Mouse (Mus musculus) common myeloid progenitor, adult 5-6 weeks (primary cell): ENCODE measurements around the gene Rgs9bp. TPM values are rescaled to one million over a fixed set of nuclear protein-coding genes. Genes with fewer than 3 reads are reported as not detected.
A peak's percentile ranks its signal among the peaks of the same experiment; 100 is the strongest.

ENCODE experiments used
- ATAC-seq: replicated peaks from 2 replicates; pipeline ENCODE4 v1.8.0; 2016; ENCODE audit warnings: low read depth, mild to moderate bottlenecking, moderate TSS enrichment, inconsistent platforms; ENCODE audit not compliant: poor library complexity, severe bottlenecking
- total RNA-seq: library from RNA; stranded (forward); fragments of 200-1000, 187-1606 nt; gene quantifications from 2 replicates; pipeline ENCODE4 v1.2.3, GENCODE M21; 2017

Gene Rgs9bp
- total RNA-seq, result 1.4 and 2.1 TPM in 2 replicates

DNA sequence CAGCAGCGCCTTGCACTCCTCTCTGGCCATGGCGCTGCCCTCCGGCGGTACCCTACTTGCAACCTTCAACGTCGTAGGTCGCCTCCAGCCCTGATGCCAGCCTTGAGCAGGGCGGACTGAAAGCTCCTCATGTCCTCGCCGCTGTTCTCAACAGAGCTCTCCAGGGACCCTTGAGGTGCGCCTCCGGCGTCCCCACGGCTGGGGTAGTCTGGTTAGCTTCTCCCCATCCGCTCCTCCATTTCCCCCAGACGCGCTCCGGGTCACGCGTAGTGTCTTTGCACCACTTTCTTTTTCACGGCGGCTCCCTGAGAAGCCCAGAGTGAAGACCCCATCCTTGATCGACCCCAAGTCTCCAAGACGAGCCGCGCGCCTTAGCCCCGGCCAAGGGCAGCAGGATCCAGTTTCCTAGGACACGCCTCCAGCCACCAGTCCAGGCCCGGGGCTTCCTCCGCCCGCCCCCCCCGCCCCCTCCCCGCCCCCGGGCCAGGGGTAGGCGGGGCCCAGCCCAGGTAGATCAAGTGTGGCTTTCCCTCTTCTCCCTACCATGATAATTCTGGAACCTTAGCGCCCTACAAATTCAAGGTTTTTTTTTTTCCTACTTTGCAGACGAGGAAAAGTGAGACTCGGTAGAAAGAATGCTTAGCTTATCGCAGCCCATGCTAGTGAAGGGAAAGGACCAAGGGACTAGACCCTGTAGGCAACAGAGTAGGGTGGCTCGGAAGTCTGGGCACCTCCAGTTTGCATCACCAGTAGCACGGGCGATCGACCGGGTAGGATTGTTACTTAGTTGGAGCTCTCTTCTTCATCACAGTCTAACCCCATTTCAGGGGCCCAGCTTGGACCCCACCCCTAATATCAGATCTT is at the start of gene Rgs9bp:
TSS of gene Rgs9bp (minus strand) at position 392 of the 864 bp plus-strand sequence.
- ATAC-seq, result peak; percentile 23

GRCm38 (mm10) chr7:35628496-35628895 is 43.1 kb upstream of the Rgs9bp start:
- ATAC-seq, result peak; percentile 65; the same call in 1 of the 2 replicates

DNA sequence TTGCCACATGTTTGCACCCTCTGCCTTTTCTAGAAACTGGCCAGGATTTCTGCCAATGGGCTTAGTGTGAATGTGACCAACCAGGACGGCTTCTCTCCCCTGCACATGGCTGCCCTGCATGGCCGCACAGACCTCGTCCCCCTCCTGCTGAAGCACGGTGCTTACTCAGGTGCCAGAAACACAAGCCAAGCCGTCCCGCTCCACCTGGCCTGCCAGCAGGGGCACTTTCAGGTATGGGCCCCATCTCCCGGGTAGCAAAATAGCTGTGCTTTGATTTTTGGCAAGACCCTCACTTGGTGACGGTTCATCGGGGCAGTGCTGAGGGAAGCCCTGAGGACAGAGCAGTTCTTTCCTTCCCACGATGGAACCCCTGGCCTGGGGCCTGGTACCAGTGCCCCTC is 42.0 kb upstream of the Rgs9bp start:
- ATAC-seq, result no peak

DNA sequence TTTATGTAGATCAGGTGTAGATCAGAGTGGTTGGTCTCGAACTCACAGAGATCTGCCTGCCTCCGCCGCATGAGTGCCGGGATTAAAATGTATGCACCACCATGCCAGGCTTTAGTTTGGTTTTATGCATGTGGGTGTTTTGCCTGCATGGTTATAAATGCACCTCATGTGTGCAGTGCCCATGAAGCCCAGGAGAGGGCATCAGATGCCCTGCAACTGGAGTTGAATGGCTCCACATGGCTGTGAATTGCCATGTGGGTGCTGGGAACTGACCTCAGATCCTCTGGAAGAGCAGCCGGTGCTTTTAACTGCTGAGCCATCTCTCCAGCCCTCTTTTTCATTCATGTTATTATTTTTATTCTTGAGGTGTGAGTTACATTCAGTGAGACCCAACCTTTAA is 40.7 kb upstream of the Rgs9bp start:
- ATAC-seq, result no peak

GRCm38 (mm10) chr7:35622626-35623025 is 37.2 kb upstream of the Rgs9bp start:
- ATAC-seq, result no peak

GRCm38 (mm10) chr7:35617513-35617912 is 32.1 kb upstream of the Rgs9bp start:
- ATAC-seq, result no peak

GRCm38 (mm10) chr7:35609245-35609644 is 23.9 kb upstream of the Rgs9bp start:
- peak; percentile 79 for ATAC-seq

DNA sequence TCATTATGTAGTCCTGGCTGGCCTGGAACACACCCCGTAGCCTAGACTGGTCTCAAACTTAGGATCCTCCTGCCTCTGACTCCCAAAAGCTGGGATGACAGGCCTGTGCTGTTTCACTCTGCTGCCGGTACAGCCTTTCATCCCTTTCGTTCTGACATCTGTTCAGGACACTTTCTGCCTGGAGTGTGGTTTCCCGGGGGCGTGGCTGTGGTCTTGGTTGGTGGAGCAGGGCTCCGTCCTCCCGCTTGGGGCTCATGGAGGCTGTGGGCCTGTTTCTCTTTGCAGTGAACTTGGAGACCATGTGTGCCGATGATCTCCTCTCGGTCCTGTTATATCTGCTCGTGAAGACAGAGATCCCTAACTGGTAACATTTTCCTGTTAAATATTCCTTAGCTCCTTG is 21.4 kb upstream of the Rgs9bp start:
- ATAC-seq, result peak; percentile 91

GRCm38 (mm10) chr7:35602766-35603165 is 17.4 kb upstream of the Rgs9bp start:
- ATAC-seq, result no peak

GRCm38 (mm10) chr7:35601106-35601505 is 15.7 kb upstream of the Rgs9bp start:
- peak; percentile 18; the same call in 1 of the 2 replicates for ATAC-seq

DNA sequence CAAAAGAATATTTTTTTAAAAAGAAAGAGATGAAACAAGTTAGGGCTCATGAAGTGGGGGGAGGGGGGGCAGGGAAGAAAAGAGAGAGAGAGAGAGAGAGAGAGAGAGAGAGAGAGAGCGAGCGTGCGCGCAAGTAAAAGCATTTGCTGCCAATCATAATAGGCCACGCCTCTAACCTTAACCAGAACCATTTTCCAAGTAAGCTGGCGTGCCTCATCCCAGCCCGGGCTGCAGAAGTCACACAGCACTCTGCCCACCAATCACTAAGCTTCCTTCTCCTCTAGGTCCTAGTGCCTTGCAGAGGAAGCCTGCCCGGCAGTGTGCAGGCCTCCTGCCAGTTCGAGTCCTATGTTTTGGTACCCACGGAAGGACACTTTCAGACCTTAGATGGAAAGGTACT is 14.6 kb upstream of the Rgs9bp start:
- ATAC-seq, result no peak

DNA sequence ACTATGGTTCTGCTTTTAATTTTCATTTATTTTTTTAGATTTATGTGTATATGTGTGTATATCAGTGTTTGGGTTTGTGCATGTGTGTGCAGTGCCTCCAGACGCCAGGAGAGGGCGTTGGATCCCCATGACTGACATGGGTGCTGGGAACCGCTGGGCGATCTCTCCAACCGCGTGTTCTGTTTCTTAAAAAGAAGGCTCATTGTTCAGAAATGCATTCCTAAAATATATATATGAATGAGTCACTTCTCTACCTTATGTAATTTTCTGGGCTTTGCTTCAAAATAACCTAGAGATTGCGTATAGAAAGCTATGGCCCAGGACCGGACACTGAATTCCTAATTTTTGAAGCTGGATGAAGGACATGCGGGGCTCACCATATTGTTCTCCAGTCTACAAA is 14.1 kb upstream of the Rgs9bp start:
- no peak for ATAC-seq

GRCm38 (mm10) chr7:35594311-35594710 is 8.9 kb upstream of the Rgs9bp start:
- ATAC-seq, result no peak

- no peak for ATAC-seq
Measured at GRCm38 (mm10) chr7:35590731-35591191, 5.4 kb upstream of the Rgs9bp start.

GRCm38 (mm10) chr7:35589485-35589884 is 4.1 kb upstream of the Rgs9bp start:
- no peak for ATAC-seq

DNA sequence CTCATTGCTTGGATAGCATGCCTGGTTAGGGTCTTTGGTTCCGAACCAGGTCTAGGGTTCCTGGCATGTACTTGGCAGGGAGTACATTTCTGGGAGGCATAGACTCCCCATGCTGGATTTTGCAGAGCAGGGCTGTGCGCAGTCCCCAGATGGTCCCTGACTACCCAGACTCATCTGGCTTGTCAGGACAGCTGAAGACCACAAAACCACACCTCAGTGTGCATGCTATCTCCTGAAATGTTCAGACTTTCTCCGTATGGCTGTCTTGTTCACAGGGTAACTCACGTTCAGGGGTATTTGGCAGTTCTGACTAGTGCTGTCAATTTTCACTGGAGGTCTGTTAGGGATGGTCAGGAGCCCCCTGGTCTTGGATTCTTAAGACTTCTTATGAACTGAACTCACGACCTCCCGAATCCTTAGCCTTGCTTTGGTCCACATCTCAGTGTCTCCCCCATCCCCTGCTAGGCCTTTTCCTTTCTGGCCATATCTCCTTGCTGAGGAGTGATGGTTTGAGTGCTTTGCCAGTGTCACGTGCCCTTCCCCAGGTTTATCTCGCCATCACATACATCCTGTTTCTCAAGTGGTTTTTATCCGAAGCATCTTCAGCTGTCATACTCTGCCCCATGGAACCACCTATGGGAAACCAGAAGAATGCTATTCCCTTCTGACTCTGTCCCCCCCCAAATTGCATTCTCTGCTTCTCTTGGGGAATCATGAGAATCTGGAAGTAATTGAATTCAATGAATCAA is 3.5 kb upstream of the Rgs9bp start:
- peak; percentile 28 for ATAC-seq

GRCm38 (mm10) chr7:35587728-35588127 is 2.3 kb upstream of the Rgs9bp start:
- no peak for ATAC-seq

DNA sequence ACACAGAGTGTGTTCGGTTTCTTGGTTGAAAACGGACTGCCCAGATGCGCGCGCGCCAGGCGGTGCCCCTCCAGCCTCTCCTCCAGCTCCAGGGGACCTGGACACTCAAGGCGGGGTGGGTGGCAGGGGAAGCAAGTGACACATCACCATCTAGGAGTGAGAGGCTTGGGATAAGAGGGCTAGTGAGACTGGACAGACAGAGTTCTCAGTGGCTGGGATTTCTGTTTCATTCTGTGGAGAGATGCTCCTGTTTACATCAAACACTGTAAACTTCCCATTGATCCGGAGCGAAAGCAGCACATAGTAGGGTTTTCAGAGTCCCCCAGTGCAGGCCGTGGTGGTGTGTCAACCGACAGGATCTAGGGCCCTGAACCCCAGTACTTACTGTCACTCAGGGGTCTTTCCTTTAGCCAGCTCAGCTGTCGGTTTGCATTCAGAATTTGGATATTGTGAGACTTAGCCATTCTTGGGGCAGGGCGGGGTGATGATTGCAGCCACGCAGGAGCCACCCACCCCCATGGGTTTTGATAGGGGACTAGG is 1.6 kb upstream of the Rgs9bp start:
- ATAC-seq, result no peak

GRCm38 (mm10) chr7:35586055-35586905 is 898 bp upstream of the Rgs9bp start, which contains the start of gene Ankrd27:
Gene Ankrd27, plus strand, starts transcription at chr7:35586244.
- ATAC-seq, result peak; percentile 81

- ATAC-seq, result no peak
Measured at GRCm38 (mm10) chr7:35584786-35585190, 594 bp downstream of the Rgs9bp start.
